Mouse (Mus musculus) small intestine, adult 2 months (tissue): Measurements from ENCODE around the gene Zfand4. TPM values are rescaled to one million over a fixed set of nuclear protein-coding genes. Genes with fewer than 3 reads are reported as not detected.

ENCODE experiments used
- H3K27ac ChIP-seq: fragments of 200-500 bp; 2 replicates; pipeline ENCODE4 v1.5.1; 2012; ENCODE audit warnings: low read depth, low read length, control low read depth, inconsistent platforms; ENCODE audit not compliant: insufficient read depth
- H3K27me3 ChIP-seq: fragments of 200-500 bp; 2 replicates; pipeline ENCODE4 v1.6.1; 2012; ENCODE audit warnings: mild to moderate bottlenecking, moderate library complexity, low read length, inconsistent platforms; ENCODE audit not compliant: control insufficient read depth, insufficient read depth
- H3K36me3 ChIP-seq: fragments of 200-500 bp; 2 replicates; pipeline ENCODE4 v1.6.1; 2012; ENCODE audit warnings: mild to moderate bottlenecking, low read length, control low read depth, inconsistent platforms; ENCODE audit not compliant: control insufficient read depth, insufficient read depth
- H3K4me1 ChIP-seq: fragments of 200-500 bp; 2 replicates; pipeline ENCODE4 v1.6.1; 2012; ENCODE audit warnings: low read length, inconsistent platforms, mixed read lengths; ENCODE audit not compliant: control insufficient read depth, insufficient read depth, insufficient read length
- H3K4me3 ChIP-seq: fragments of 200-500 bp; 2 replicates; pipeline ENCODE4 v1.5.1; 2012; ENCODE audit warnings: low read depth, mild to moderate bottlenecking, control low read depth, inconsistent platforms, low read length, moderate library complexity
- CTCF ChIP-seq: fragments of 200-500 bp; IDR thresholded peaks from 2 replicates; pipeline ENCODE4 v1.5.1; 2012; ENCODE audit warnings: low read depth, mild to moderate bottlenecking, control low read depth, inconsistent platforms, low read length, moderate library complexity, mixed read lengths; ENCODE audit not compliant: insufficient replicate concordance, insufficient read length; ENCODE audit errors: extremely low read depth
- POLR2A ChIP-seq: fragments of 200-500 bp; IDR thresholded peaks from 2 replicates; pipeline ENCODE4 v1.6.1; 2012; ENCODE audit warnings: low read depth, mild to moderate bottlenecking, control low read depth, inconsistent platforms, low read length, moderate library complexity
- WGBS: fragments of 180-500 bp; shearing (Covaris S2); methylation state at CpG from one replicate; pipeline ENCODE4 v1.1.7; 2018; 5-methylcytosine and 5-hydroxymethylcytosine counted together
- polyA plus RNA-seq: library from polyadenylated mRNA; depleted of rRNA; stranded (reverse); fragments of >200 nt; gene quantifications from 2 replicates; pipeline ENCODE4 v1.2.3, GENCODE M21; 2012

Gene Zfand4
- polyA plus RNA-seq, 1 experiment, result 0.05 TPM

GRCm38 (mm10) chr6:116319259-116319658, 55.2 kb downstream of the Zfand4 start:
- no peaks in the 10 kb centered on the region for H3K27me3 ChIP-seq
- TF ChIP-seq POLR2A (no peak), CTCF (no peak)
- no peak overlapping the region for H3K4me3 ChIP-seq
- no peak overlapping the region for H3K27ac ChIP-seq
- no peaks in the 10 kb centered on the region; the same call in 1 of the 2 replicates for H3K4me1 ChIP-seq
- no peaks in the 10 kb centered on the region for H3K36me3 ChIP-seq
- WGBS, result 76% methylated on average over 3 of the region's 3 CpGs

GRCm38 (mm10) chr6:116326641-116327040, 62.6 kb downstream of the Zfand4 start:
- WGBS, result 40% methylated on average over 3 of the region's 3 CpGs
- H3K4me3 ChIP-seq, result no peak overlapping the region
- H3K4me1 ChIP-seq, result no peaks in the 10 kb centered on the region

GRCm38 (mm10) chr6:116331396-116331795, 67.4 kb downstream of the Zfand4 start:
- Histone ChIP-seq H3K36me3 (no peaks in the 10 kb centered on the region), H3K27me3 (no peaks in the 10 kb centered on the region), H3K4me3 (no peak overlapping the region), H3K4me1 (no peaks in the 10 kb centered on the region), H3K27ac (no peak overlapping the region)
- TF ChIP-seq POLR2A (no peak), CTCF (no peak)
- 76% methylated on average over 2 of the region's 2 CpGs for WGBS

More at GRCm38 (mm10) chr6:116326641-116327040, 62.6 kb downstream of the Zfand4 start:
- TF ChIP-seq CTCF (no peak), POLR2A (no peak)
- no peaks in the 10 kb centered on the region for H3K27me3 ChIP-seq
- no peak overlapping the region for H3K27ac ChIP-seq
- no peaks in the 10 kb centered on the region for H3K36me3 ChIP-seq

GRCm38 (mm10) chr6:116337466-116337834, 73.4 kb downstream of the Zfand4 start:
- 3% methylated on average over 7 of the region's 7 CpGs for WGBS
- no peak overlapping the region for H3K27ac ChIP-seq

GRCm38 (mm10) chr6:116337835-116338501, 73.9 kb downstream of the Zfand4 start, which contains the start of gene March8:
TSS of gene March8 (plus strand) at chr6:116338024.
- Histone ChIP-seq H3K36me3 (no peaks in the 10 kb centered on the region; the same call in 1 of the 2 replicates), H3K4me1 (no peaks in the 10 kb centered on the region; the same call in 1 of the 2 replicates), H3K27ac (peak within 1 kb of the TSS; percentile 45), H3K27me3 (no peaks in the 10 kb centered on the region), H3K4me3 (peak within 1 kb of the TSS; percentile 71)
- under 1% methylated on average over 75 of the region's 75 CpGs for WGBS
- TF ChIP-seq POLR2A (peak; percentile 40; the same call in 1 of the 2 replicates), CTCF (no peak)

More at GRCm38 (mm10) chr6:116337466-116337834, 73.4 kb downstream of the Zfand4 start:
- no peaks in the 10 kb centered on the region for H3K27me3 ChIP-seq
- H3K4me3 ChIP-seq, result peak overlapping the region; percentile 71
- no peaks in the 10 kb centered on the region for H3K36me3 ChIP-seq
- TF ChIP-seq CTCF (no peak), POLR2A (no peak)
- no peaks in the 10 kb centered on the region; the same call in 1 of the 2 replicates for H3K4me1 ChIP-seq

- H3K27me3 ChIP-seq, result no peaks in the 10 kb centered on the region
- 6% methylated on average over 8 of the region's 8 CpGs for WGBS
- H3K36me3 ChIP-seq, result peaks cover 1% of the 10 kb centered on the region; the same call in 1 of the 2 replicates
- peak overlapping the region; percentile 71 for H3K4me3 ChIP-seq
- peak overlapping the region; percentile 45 for H3K27ac ChIP-seq
- no peak for TF ChIP-seq POLR2A
- TF ChIP-seq CTCF, result no peak
- H3K4me1 ChIP-seq, result no peaks in the 10 kb centered on the region; the same call in 1 of the 2 replicates
Observed at GRCm38 (mm10) chr6:116338520-116338919, 74.5 kb downstream of the Zfand4 start.

- H3K4me3 ChIP-seq, result no peak overlapping the region
- H3K4me1 ChIP-seq, result no peaks in the 10 kb centered on the region; the same call in 1 of the 2 replicates
- 48% methylated on average over 5 of the region's 5 CpGs for WGBS
- TF ChIP-seq POLR2A (no peak), CTCF (no peak)
- H3K27ac ChIP-seq, result no peak overlapping the region
- no peaks in the 10 kb centered on the region for H3K27me3 ChIP-seq
- peaks cover 1% of the 10 kb centered on the region; the same call in 1 of the 2 replicates for H3K36me3 ChIP-seq
Observed at GRCm38 (mm10) chr6:116339088-116339487, 75.1 kb downstream of the Zfand4 start.
